Mouse (Mus musculus): ENCODE results near the gene Kmt2b. TPM values are rescaled to one million over a fixed set of nuclear protein-coding genes. Genes with fewer than 3 reads are reported as not detected.

Gene Kmt2b
- polyA plus RNA-seq, 1 experiment from 2014 or later: 12.8 TPM

GRCm38 (mm10) chr7:30586455-30587020 lies 2.0 kb downstream of the Kmt2b start:
- no peak overlapping the region for H3K9ac ChIP-seq (ENCODE audit: low read length)
- WGBS: 91% methylated on average over 28 of the region's 28 CpGs
- no peaks in the 10 kb centered on the region for H3K27me3 ChIP-seq (replicated peaks; ENCODE audit: control insufficient read depth, insufficient read depth, low read length)

GRCm38 (mm10) chr7:30585170-30585569 lies 3.4 kb downstream of the Kmt2b start:
- no peak overlapping the region for H3K4me3 ChIP-seq (ENCODE audit: low read depth, low read length)
- no peak for ATAC-seq (replicated peaks; ENCODE audit: low FRiP score, low TSS enrichment, low read depth)
- no peak for DNase-seq (ENCODE audit: low spot score)
- H3K4me2 ChIP-seq (ENCODE audit: low read length): no peak overlapping the region
- H3K4me1 ChIP-seq (replicated peaks; ENCODE audit: control insufficient read depth, insufficient read depth, low read length): peaks cover 14% of the 10 kb centered on the region
- peaks cover 67% of the 10 kb centered on the region for H3K36me3 ChIP-seq (ENCODE audit: control insufficient read depth, insufficient read depth, low read length)
- no peaks in the 10 kb centered on the region for H3K27me3 ChIP-seq (replicated peaks; ENCODE audit: control insufficient read depth, insufficient read depth, low read length)
- no peak overlapping the region for H3K9ac ChIP-seq (ENCODE audit: low read length)
- 92% methylated on average over 7 of the region's 7 CpGs for WGBS
- no peaks in the 10 kb centered on the region for H3K9me3 ChIP-seq (ENCODE audit: control insufficient read depth, low read length)
- no peak overlapping the region for H3K27ac ChIP-seq (ENCODE audit: low read depth)

More at GRCm38 (mm10) chr7:30586455-30587020, 2.0 kb downstream of the Kmt2b start:
- Histone ChIP-seq H3K4me2 (ENCODE audit: low read length) (no peak overlapping the region), H3K36me3 (ENCODE audit: control insufficient read depth, insufficient read depth, low read length) (peaks cover 53% of the 10 kb centered on the region), H3K9me3 (ENCODE audit: control insufficient read depth, low read length) (no peaks in the 10 kb centered on the region), H3K27ac (ENCODE audit: low read depth) (no peak overlapping the region), H3K4me1 (replicated peaks; ENCODE audit: control insufficient read depth, insufficient read depth, low read length) (peaks cover 14% of the 10 kb centered on the region), H3K4me3 (ENCODE audit: low read depth, low read length) (no peak overlapping the region)
- no peak for DNase-seq (ENCODE audit: low spot score)
- no peak for ATAC-seq (replicated peaks; ENCODE audit: low FRiP score, low TSS enrichment, low read depth)

DNA sequence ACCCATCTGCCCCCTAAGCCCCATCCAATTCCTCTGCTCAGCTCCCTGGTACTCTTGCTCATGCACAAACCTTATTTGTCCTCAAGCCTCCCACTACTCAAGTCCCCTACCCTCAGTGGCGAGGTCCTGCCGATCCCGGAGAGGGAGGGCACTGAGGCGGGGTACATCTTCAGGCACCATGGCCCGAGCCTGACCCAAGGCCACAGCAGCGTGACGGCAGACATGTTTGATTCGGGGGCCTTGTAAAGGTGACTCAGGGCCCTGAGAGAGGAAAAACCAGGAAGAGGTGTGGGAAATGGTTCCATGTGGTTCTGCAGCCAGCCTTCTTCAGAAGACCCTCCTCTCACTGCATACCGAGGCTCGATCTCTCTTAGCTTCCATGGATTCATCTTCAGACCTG lies 4.2 kb downstream of the Kmt2b start:
- ATAC-seq (replicated peaks; ENCODE audit: low FRiP score, low TSS enrichment, low read depth) (no peak), DNase-seq (ENCODE audit: low spot score) (no peak)
- H3K4me3 ChIP-seq (ENCODE audit: low read depth, low read length): no peak overlapping the region
- H3K27ac ChIP-seq (ENCODE audit: low read depth): no peak overlapping the region
- WGBS: 94% methylated on average over 10 of the region's 10 CpGs
- peaks cover 75% of the 10 kb centered on the region for H3K36me3 ChIP-seq (ENCODE audit: control insufficient read depth, insufficient read depth, low read length)
- H3K9ac ChIP-seq (ENCODE audit: low read length): no peak overlapping the region
- no peaks in the 10 kb centered on the region for H3K27me3 ChIP-seq (replicated peaks; ENCODE audit: control insufficient read depth, insufficient read depth, low read length)
- H3K4me2 ChIP-seq (ENCODE audit: low read length): no peak overlapping the region
- no peaks in the 10 kb centered on the region for H3K9me3 ChIP-seq (ENCODE audit: control insufficient read depth, low read length)
- peaks cover 10% of the 10 kb centered on the region for H3K4me1 ChIP-seq (replicated peaks; ENCODE audit: control insufficient read depth, insufficient read depth, low read length)

- no peak overlapping the region for H3K9ac ChIP-seq (ENCODE audit: low read length)
- 94% methylated on average over 16 of the region's 16 CpGs for WGBS
- no peaks in the 10 kb centered on the region for H3K4me1 ChIP-seq (replicated peaks; ENCODE audit: control insufficient read depth, insufficient read depth, low read length)
- no peak overlapping the region for H3K27ac ChIP-seq (ENCODE audit: low read depth)
- no peak overlapping the region for H3K4me2 ChIP-seq (ENCODE audit: low read length)
- H3K4me3 ChIP-seq (ENCODE audit: low read depth, low read length): no peak overlapping the region
- ATAC-seq (replicated peaks; ENCODE audit: low FRiP score, low TSS enrichment, low read depth) (no peak), DNase-seq (ENCODE audit: low spot score) (no peak)
- no peaks in the 10 kb centered on the region for H3K27me3 ChIP-seq (replicated peaks; ENCODE audit: control insufficient read depth, insufficient read depth, low read length)
- no peaks in the 10 kb centered on the region for H3K9me3 ChIP-seq (ENCODE audit: control insufficient read depth, low read length)
- peaks cover 100% of the 10 kb centered on the region for H3K36me3 ChIP-seq (ENCODE audit: control insufficient read depth, insufficient read depth, low read length)
Observed at GRCm38 (mm10) chr7:30581547-30581946, 7.0 kb downstream of the Kmt2b start.

DNA sequence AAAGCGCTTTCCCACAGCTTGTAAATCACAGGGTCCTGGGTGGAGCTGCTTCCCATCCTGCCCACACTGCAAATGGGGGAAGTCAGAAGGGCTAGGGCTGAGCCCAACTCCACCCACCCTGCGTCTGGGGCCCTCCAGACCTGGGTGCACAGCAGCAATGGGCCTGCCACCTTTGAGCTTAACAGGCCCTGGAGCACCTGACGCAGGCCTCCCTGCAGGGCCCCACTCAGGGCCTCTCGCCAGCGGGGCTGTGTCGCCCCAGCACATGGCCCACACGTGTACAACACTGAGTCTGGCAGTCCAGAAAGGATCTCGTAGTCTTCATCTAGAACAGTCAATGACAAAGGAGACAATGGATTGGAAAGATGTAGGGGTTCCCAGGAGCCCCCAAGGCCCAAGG lies 8.6 kb downstream of the Kmt2b start:
- H3K4me2 ChIP-seq (ENCODE audit: low read length): no peak overlapping the region
- 88% methylated on average over 8 of the region's 8 CpGs for WGBS
- H3K4me1 ChIP-seq (replicated peaks; ENCODE audit: control insufficient read depth, insufficient read depth, low read length): no peaks in the 10 kb centered on the region
- no peak for ATAC-seq (replicated peaks; ENCODE audit: low FRiP score, low TSS enrichment, low read depth)
- H3K27ac ChIP-seq (ENCODE audit: low read depth): no peak overlapping the region
- H3K4me3 ChIP-seq (ENCODE audit: low read depth, low read length): no peak overlapping the region
- H3K27me3 ChIP-seq (replicated peaks; ENCODE audit: control insufficient read depth, insufficient read depth, low read length): no peaks in the 10 kb centered on the region
- no peaks in the 10 kb centered on the region for H3K9me3 ChIP-seq (ENCODE audit: control insufficient read depth, low read length)
- no peak overlapping the region for H3K9ac ChIP-seq (ENCODE audit: low read length)
- peaks cover 100% of the 10 kb centered on the region for H3K36me3 ChIP-seq (ENCODE audit: control insufficient read depth, insufficient read depth, low read length)
- no peak for DNase-seq (ENCODE audit: low spot score)

DNA sequence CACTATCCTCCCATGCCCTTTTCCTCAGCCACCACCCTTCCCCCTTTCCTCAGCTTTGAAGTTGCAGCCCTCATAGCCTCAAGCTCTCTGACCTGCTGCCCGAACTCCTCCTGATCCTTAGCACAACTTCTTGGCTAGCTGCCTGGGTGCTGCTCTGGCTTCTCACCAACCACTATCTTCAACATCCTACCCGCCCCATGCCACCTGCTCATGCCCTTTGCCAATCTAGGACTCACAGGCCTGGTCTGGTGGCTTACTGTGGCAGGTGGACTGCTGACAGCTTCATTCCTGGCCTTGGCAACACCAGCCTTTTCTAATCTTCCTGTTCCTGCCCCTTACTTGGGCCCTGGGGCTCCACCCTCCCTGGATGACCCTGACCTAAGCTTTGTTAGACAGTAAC lies 15.6 kb downstream of the Kmt2b start:
- H3K9me3 ChIP-seq (ENCODE audit: control insufficient read depth, low read length): no peaks in the 10 kb centered on the region
- H3K36me3 ChIP-seq (ENCODE audit: control insufficient read depth, insufficient read depth, low read length): peaks cover 100% of the 10 kb centered on the region
- WGBS: 86% methylated on average over 2 of the region's 2 CpGs
- ATAC-seq (replicated peaks; ENCODE audit: low FRiP score, low TSS enrichment, low read depth): no peak
- no peak overlapping the region for H3K9ac ChIP-seq (ENCODE audit: low read length)
- H3K4me2 ChIP-seq (ENCODE audit: low read length): no peak overlapping the region
- no peak overlapping the region for H3K4me3 ChIP-seq (ENCODE audit: low read depth, low read length)
- H3K4me1 ChIP-seq (replicated peaks; ENCODE audit: control insufficient read depth, insufficient read depth, low read length): no peaks in the 10 kb centered on the region
- H3K27me3 ChIP-seq (replicated peaks; ENCODE audit: control insufficient read depth, insufficient read depth, low read length): no peaks in the 10 kb centered on the region
- DNase-seq (ENCODE audit: low spot score): no peak
- H3K27ac ChIP-seq (ENCODE audit: low read depth): no peak overlapping the region

DNA sequence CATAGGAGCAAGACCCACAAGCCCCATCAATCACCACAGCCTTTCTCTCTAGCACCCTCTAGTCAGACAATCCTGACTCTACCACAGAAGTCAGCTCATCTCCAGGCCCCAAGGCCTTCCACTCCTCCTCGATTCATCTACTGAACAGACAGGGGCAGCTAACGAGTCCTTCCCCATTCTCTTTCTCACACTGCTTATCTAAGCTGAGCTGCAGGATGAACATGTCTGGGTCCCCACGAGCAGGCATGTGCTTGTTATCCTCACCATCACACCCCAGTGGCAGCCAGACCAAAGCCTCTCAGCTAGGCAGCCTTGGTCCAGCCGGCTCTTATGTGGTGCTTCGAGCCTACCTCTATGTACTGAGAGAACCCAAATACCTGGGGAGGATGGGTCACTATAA lies 16.1 kb downstream of the Kmt2b start:
- Histone ChIP-seq H3K27ac (ENCODE audit: low read depth) (no peak overlapping the region), H3K4me3 (ENCODE audit: low read depth, low read length) (no peak overlapping the region), H3K4me1 (replicated peaks; ENCODE audit: control insufficient read depth, insufficient read depth, low read length) (no peaks in the 10 kb centered on the region), H3K27me3 (replicated peaks; ENCODE audit: control insufficient read depth, insufficient read depth, low read length) (no peaks in the 10 kb centered on the region), H3K9ac (ENCODE audit: low read length) (no peak overlapping the region), H3K4me2 (ENCODE audit: low read length) (no peak overlapping the region), H3K9me3 (ENCODE audit: control insufficient read depth, low read length) (no peaks in the 10 kb centered on the region), H3K36me3 (ENCODE audit: control insufficient read depth, insufficient read depth, low read length) (peaks cover 97% of the 10 kb centered on the region)
- DNase-seq (ENCODE audit: low spot score): no peak
- no peak for ATAC-seq (replicated peaks; ENCODE audit: low FRiP score, low TSS enrichment, low read depth)
- 81% methylated on average over 5 of the region's 5 CpGs for WGBS

- Histone ChIP-seq H3K4me3 (ENCODE audit: low read depth, low read length) (no peak overlapping the region), H3K27ac (ENCODE audit: low read depth) (no peak overlapping the region), H3K9ac (ENCODE audit: low read length) (no peak overlapping the region), H3K4me2 (ENCODE audit: low read length) (no peak overlapping the region), H3K36me3 (ENCODE audit: control insufficient read depth, insufficient read depth, low read length) (peaks cover 69% of the 10 kb centered on the region), H3K4me1 (replicated peaks; ENCODE audit: control insufficient read depth, insufficient read depth, low read length) (peaks cover 5% of the 10 kb centered on the region; the same call in 1 of the 2 replicates), H3K9me3 (ENCODE audit: control insufficient read depth, low read length) (no peaks in the 10 kb centered on the region), H3K27me3 (replicated peaks; ENCODE audit: control insufficient read depth, insufficient read depth, low read length) (no peaks in the 10 kb centered on the region)
- WGBS: 88% methylated on average over 11 of the region's 11 CpGs
- DNase-seq (ENCODE audit: low spot score) (no peak), ATAC-seq (replicated peaks; ENCODE audit: low FRiP score, low TSS enrichment, low read depth) (no peak)
Observed at GRCm38 (mm10) chr7:30567555-30567954, 21.0 kb downstream of the Kmt2b start.

DNA sequence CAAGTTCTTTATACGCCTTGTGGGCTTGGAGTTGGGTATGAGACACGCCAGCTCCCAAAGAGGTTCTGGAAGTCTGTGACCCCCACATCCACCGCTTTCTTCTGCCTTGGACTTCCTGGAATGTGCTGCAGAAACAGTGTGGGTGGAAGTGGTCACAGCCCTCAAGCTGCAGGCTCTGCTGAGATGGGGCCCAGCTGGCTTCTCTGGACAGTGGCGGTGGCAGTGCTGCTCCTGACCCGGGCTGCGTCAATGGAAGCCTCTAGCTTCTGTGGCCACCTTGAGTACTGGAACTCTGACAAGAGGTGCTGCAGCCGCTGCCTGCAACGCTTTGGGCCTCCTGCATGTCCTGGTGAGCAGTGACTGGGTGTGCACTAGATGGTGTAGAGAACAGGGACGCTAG lies 22.5 kb downstream of the Kmt2b start:
- H3K36me3 ChIP-seq (ENCODE audit: control insufficient read depth, insufficient read depth, low read length): peaks cover 54% of the 10 kb centered on the region
- no peaks in the 10 kb centered on the region for H3K27me3 ChIP-seq (replicated peaks; ENCODE audit: control insufficient read depth, insufficient read depth, low read length)
- H3K27ac ChIP-seq (ENCODE audit: low read depth): no peak overlapping the region
- ATAC-seq (replicated peaks; ENCODE audit: low FRiP score, low TSS enrichment, low read depth) (no peak), DNase-seq (ENCODE audit: low spot score) (no peak)
- H3K9me3 ChIP-seq (ENCODE audit: control insufficient read depth, low read length): no peaks in the 10 kb centered on the region
- H3K4me1 ChIP-seq (replicated peaks; ENCODE audit: control insufficient read depth, insufficient read depth, low read length): peaks cover 8% of the 10 kb centered on the region; the same call in 1 of the 2 replicates
- WGBS: 87% methylated on average over 9 of the region's 9 CpGs
- H3K9ac ChIP-seq (ENCODE audit: low read length): no peak overlapping the region
- H3K4me3 ChIP-seq (ENCODE audit: low read depth, low read length): no peak overlapping the region
- no peak overlapping the region for H3K4me2 ChIP-seq (ENCODE audit: low read length)

Data from intestine, embryonic 14.5 days (tissue).